Mouse (Mus musculus) liver, postnatal 0 days (tissue): ENCODE measurements around the gene Arl13b.

Experiments
- CTCF ChIP-seq: sonication (generic); IDR thresholded peaks from 2 replicates; pipeline ENCODE4 v1.5.1; 2016; ENCODE audit warnings: antibody characterized with exemption, low read depth
- EP300 ChIP-seq: IDR thresholded peaks from 2 replicates; pipeline ENCODE4 v1.6.1; 2016; ENCODE audit warnings: antibody characterized with exemption, low read depth, mild to moderate bottlenecking

DNA sequence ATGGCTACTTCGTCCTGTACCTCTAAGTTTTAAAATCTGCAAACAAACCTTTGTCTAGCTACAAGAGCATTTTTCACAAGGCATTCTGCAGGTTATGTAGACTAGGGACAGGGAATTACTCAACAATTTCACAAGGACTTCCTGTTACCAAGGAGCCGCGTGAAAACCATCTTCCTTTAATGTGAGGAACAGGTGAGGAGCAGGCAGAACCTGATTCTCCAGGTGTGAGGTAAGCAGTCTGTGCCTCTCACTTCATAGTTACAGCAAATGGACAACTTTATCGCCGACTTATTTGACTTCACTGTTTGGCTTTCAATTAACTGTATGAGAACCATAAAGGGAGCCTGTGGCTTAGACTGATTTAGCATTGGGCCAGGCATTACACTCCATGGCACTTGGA lies 32.3 kb downstream of the Arl13b start, which contains the start of gene Stx19:
- TF ChIP-seq CTCF (no peak), EP300 (no peak)
